Mouse (Mus musculus): ENCODE results near the gene U2af1.
"Not testable (repeated sequence)": the region's sequence is repeated elsewhere in the genome, so short reads cannot be mapped to it uniquely, and the experiment has no call there.

The U2af1 gene

GRCm38 (mm10) chr17:31623101-31623500, 35.6 kb downstream of the U2af1 start:
- ATAC-seq (ENCODE audit: low TSS enrichment): no peak

GRCm38 (mm10) chr17:31613086-31613755, 45.5 kb downstream of the U2af1 start:
- no peak for ATAC-seq (ENCODE audit: low TSS enrichment)

GRCm38 (mm10) chr17:31609895-31610294, 48.8 kb downstream of the U2af1 start:
- no peak for ATAC-seq (ENCODE audit: low TSS enrichment)

GRCm38 (mm10) chr17:31609173-31609572, 49.5 kb downstream of the U2af1 start:
- ATAC-seq (ENCODE audit: low TSS enrichment): not testable (repeated sequence)

- no peak for ATAC-seq (ENCODE audit: low TSS enrichment)
These were observed 51.3 kb downstream of the U2af1 start for GRCm38 (mm10) chr17:31607256-31607951.

- no peak for ATAC-seq (ENCODE audit: low TSS enrichment)
These were observed 52.3 kb downstream of the U2af1 start for GRCm38 (mm10) chr17:31606424-31606823.

GRCm38 (mm10) chr17:31598593-31598992, 60.1 kb downstream of the U2af1 start:
- no peak for ATAC-seq (ENCODE audit: low TSS enrichment)

GRCm38 (mm10) chr17:31597957-31598356, 60.7 kb downstream of the U2af1 start:
- ATAC-seq (ENCODE audit: low TSS enrichment): no peak
